Mouse (Mus musculus): ENCODE measurements around the gene Cubn.

DNA sequence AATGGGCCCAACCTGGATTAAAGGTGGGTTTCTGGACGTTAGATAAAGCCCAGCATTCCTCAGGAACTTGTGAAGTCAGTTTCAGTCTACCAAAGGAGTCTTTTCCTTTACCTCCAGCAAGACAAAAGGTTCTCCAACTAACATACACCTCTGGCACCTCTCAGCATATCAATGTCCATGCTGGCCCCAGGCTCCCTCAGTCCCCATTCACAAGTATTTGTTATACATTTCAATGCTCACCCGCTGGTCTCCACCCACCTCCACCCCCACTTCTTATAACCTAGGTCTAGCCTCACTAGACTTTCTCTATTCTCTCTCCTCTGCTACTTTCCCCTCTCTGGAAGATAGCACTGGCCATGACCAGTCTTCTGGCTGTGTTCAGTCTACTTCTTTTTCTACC, 121.1 kb downstream of the Cubn start:
- TF ChIP-seq CTCF (IDR thresholded peaks at IDR 0.05; ENCODE audit: low read depth) (no peak), EP300 (optimal IDR thresholded peaks at IDR 0.05) (no peak)
